Mouse (Mus musculus) adrenal gland, postnatal 4 days (tissue): Measurements from ENCODE around the gene Gprc5a. TPM values are rescaled to one million over a fixed set of nuclear protein-coding genes. Genes with fewer than 3 reads are reported as not detected.

Source experiments
- DNase-seq, 2 experiments: peaks; one replicate each; pipeline ENCODE4 v3.0.0; 2021 to 2022; ENCODE audit warnings: low spot score in 2 of 2, mixed read lengths in 2 of 2
- total RNA-seq, 2 experiments: library from RNA; stranded (reverse); gene quantifications; 2 replicates each; pipeline ENCODE4 v1.2.3; 2021

Gene Gprc5a
- total RNA-seq, 2 experiments from 2014 or later, result 1.7 to 3.0 TPM

- DNase-seq, result no peak
These were observed 4.4 kb downstream of the Gprc5a start for GRCm38 (mm10) chr6:135069856-135070255.

GRCm38 (mm10) chr6:135070347-135070746, 4.9 kb downstream of the Gprc5a start:
- no peak for DNase-seq

- DNase-seq, result no peak
These were observed 9.0 kb downstream of the Gprc5a start for GRCm38 (mm10) chr6:135074405-135074947.

GRCm38 (mm10) chr6:135076202-135076601, 10.8 kb downstream of the Gprc5a start:
- DNase-seq, result no peak

GRCm38 (mm10) chr6:135078420-135078819, 13.0 kb downstream of the Gprc5a start:
- DNase-seq, result no peak

GRCm38 (mm10) chr6:135083991-135084502, 18.6 kb downstream of the Gprc5a start:
- no peak for DNase-seq

DNA sequence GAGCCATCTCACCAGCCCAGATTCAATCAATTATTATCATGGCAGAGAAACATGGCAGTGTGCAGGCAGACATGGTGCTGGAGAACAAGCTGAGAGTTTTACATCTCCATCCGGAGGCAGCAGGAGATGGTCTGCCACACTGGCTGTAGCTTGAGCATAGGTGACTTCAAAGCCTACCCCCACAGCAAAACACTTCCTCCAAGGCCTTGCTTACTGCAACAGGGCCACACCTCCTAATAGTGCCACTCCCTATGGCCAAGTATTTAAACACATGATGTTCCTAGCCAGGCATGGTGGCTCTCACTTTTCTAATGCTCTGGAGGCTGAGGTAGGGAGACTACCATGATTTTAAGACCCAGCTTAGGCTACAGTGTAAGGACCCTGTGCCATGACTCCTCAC, 20.3 kb downstream of the Gprc5a start:
- no peak for DNase-seq

- peak; percentile 33 to 54 for DNase-seq
These were observed 22.4 kb downstream of the Gprc5a start for GRCm38 (mm10) chr6:135087721-135088451.

- no peak for DNase-seq
These were observed 24.3 kb downstream of the Gprc5a start for GRCm38 (mm10) chr6:135089786-135090185.

- no peak for DNase-seq
These were observed 25.2 kb downstream of the Gprc5a start for GRCm38 (mm10) chr6:135090661-135091060.

- no peak for DNase-seq
These were observed 27.5 kb downstream of the Gprc5a start for GRCm38 (mm10) chr6:135092798-135093470.

GRCm38 (mm10) chr6:135100787-135101472, 35.5 kb downstream of the Gprc5a start:
- DNase-seq, result no peak

DNA sequence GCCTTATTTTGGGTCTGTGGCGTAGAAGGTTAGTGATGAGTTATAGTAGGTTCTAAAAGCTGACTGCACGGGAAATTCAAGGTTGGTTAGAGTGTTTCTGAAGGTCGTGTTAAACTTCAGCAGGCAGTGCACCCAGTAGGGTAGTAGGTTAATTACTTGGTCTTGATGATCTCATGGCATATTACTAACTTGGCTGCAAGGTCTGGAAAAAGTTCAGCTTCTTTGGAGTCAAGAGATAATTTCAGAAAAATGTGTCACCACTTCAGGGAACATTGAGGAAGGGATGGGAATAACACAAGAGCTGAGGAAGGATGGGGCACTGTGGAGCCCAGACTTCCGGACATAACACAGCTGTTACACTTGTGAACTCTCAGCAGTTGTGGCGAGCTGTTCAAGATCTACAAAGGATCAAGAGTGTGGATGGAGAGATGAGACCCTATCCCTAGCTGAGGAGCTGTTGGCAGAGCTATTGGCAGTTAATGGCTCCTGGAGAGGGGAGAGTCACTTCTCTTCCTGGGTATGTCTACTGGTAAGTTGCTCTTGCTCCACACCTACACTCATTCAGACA, 37.4 kb downstream of the Gprc5a start:
- no peak for DNase-seq

GRCm38 (mm10) chr6:135107014-135107413, 41.6 kb downstream of the Gprc5a start:
- no peak for DNase-seq

- no peak for DNase-seq
These were observed 47.1 kb downstream of the Gprc5a start for GRCm38 (mm10) chr6:135112411-135113113.

- no peak for DNase-seq
These were observed 47.6 kb downstream of the Gprc5a start for GRCm38 (mm10) chr6:135113114-135113436.

DNA sequence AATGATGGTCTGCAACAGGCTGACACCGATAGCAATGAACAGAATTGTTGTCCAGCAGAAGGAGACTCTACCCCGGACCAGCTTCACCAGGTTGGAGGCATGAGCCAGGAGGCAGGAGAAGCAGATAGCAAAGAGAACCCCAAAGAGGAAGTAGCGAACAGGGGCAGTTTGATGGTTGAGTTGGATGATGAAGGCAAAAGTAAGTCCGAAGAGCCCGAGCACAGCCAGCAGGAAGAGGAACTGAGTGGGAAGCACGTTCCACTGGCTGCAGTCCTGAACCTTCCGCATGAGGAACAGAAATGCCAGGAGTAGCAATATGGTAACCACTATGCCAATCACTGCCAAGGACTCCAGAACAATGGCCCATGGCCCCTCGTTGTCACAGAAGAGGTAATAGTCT, 51.0 kb downstream of the Gprc5a start:
- DNase-seq, result no peak

GRCm38 (mm10) chr6:135118183-135118582, 52.7 kb downstream of the Gprc5a start, which contains the start of gene Gprc5d:
Gene Gprc5d (minus strand): TSS chr6:135118283.
- DNase-seq, result no peak

- DNase-seq, result no peak
These were observed 59.4 kb downstream of the Gprc5a start for GRCm38 (mm10) chr6:135124755-135125380.

- no peak for DNase-seq
These were observed 67.6 kb downstream of the Gprc5a start for GRCm38 (mm10) chr6:135133086-135133485.
